Mouse (Mus musculus): Measurements from ENCODE around the gene Rptor.

DNA sequence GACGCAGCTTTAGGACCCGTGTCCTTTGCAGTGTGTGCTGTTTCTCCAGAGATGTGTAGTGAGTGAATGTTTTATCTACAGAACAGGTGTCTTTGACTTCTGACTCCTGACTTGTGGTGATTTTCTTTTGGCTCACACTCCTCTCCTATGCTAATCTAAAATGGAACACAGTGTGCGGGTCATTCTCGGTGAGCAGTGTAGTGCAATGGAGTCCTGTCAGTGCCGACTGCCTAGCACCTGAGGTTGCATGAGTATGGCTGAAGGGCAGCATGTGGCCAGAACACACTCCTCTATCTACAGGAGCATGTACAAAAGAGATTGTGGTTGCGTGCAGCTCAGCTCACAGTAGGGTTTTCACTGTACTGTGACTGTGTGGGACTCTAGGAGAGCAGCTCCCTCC is 163.3 kb downstream of the Rptor start:
- TF ChIP-seq CTCF (IDR thresholded peaks at IDR 0.05; ENCODE audit: extremely low read depth, insufficient read depth, low read length), result no peak
- no peak for TF ChIP-seq POLR2A (IDR thresholded peaks at IDR 0.05; ENCODE audit: extremely low read depth, insufficient read depth, low read length)
